Mouse (Mus musculus) stomach, embryonic 16.5 days (tissue): Measurements from ENCODE around the gene Gpr15. TPM values are rescaled to one million over a fixed set of nuclear protein-coding genes. Genes with fewer than 3 reads are reported as not detected.

Experiments used
- ATAC-seq: fragments of 200-750 bp; cut with Nextera tagmentation; 2 replicates; pipeline ENCODE4 v1.8.0; 2017; ENCODE audit warnings: moderate number of reproducible peaks, moderate TSS enrichment; ENCODE audit not compliant: insufficient read depth, low FRiP score
- H3K27ac ChIP-seq: fragments of 300-500 bp; sonication (generic); 2 replicates; pipeline ENCODE4 v1.5.1; 2014; ENCODE audit warnings: low read length
- H3K27me3 ChIP-seq: fragments of 300-500 bp; sonication (generic); 2 replicates; pipeline ENCODE4 v1.6.1; 2014; ENCODE audit warnings: low read length, control low read depth, mixed read lengths; ENCODE audit not compliant: control insufficient read depth, insufficient read depth
- H3K36me3 ChIP-seq: fragments of 300-500 bp; sonication (generic); 2 replicates; pipeline ENCODE4 v1.6.1; 2014; ENCODE audit warnings: low read length; ENCODE audit not compliant: control insufficient read depth, insufficient read depth
- H3K4me1 ChIP-seq: fragments of 300-500 bp; sonication (generic); 2 replicates; pipeline ENCODE4 v1.6.1; 2014; ENCODE audit warnings: low read length, control low read depth, mixed read lengths; ENCODE audit not compliant: control insufficient read depth, insufficient read depth
- H3K4me2 ChIP-seq: fragments of 300-500 bp; sonication (generic); 2 replicates; pipeline ENCODE4 v1.6.1; 2014; ENCODE audit warnings: low read depth, low read length, mixed read lengths
- H3K4me3 ChIP-seq: fragments of 300-500 bp; sonication (generic); replicated peaks from 2 replicates; pipeline ENCODE4 v1.5.1; 2014; ENCODE audit warnings: mild to moderate bottlenecking, low read length
- H3K9ac ChIP-seq: fragments of 300-500 bp; sonication (generic); 2 replicates; pipeline ENCODE4 v1.6.1; 2014; ENCODE audit warnings: low read length
- H3K9me3 ChIP-seq: fragments of 300-500 bp; sonication (generic); replicated peaks from 2 replicates; pipeline ENCODE4 v1.6.1; 2016; ENCODE audit warnings: low read length, control low read depth; ENCODE audit not compliant: control insufficient read depth
- WGBS: fragments of 180-500 bp; shearing (Covaris S2); extraction: QIAGEN DNeasy Blood & Tissue Kit; methylation state at CpG from one replicate; pipeline ENCODE4 v1.1.7; 2014; 5-methylcytosine and 5-hydroxymethylcytosine counted together
- polyA plus RNA-seq: library from polyadenylated mRNA; unstranded; fragments of >200 nt; fragmentation: Nextera tagmentation; extraction: Ambion mirVana; gene quantifications from 2 replicates; pipeline ENCODE4 v1.2.1, GENCODE M21; 2015

Gpr15 gene
- polyA plus RNA-seq, 1 experiment from 2014 or later, result not detected

DNA sequence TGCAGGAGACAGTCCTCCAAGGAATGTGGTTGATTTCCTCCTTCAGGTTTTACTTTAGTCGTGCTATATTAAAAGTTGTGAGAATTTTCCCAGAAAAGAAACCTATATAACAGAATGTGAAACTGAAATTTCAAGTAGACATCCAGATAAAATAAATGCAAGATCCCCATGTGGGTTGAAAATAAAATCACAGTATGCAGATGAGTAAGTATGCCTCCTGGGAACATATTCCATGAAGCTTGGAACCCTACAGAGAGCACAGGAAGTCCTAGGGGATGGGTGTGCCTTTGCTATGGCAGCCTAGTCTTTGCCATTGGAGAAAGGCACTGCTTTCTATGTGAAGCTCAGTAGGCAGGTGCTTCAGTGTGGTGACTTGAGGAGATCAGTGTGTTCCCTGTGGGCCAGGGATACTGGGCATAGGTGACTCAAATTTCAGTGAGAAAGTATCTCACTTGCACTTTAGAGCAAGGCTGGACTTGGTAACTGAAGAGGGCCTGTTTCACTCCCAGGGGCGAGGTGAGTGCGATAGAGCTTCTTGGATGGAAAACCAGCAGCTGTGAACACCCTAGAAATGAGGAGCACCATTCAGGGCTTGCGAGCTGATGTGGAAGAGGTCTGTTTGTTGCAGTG, 11.5 kb downstream of the Gpr15 start:
- Histone ChIP-seq H3K27ac (no peak overlapping the region), H3K36me3 (no peaks in the 10 kb centered on the region), H3K9me3 (no peaks in the 10 kb centered on the region), H3K4me1 (0 out of 2 replicates have a peak, but pooled peaks cover 8% of the 10 kb centered on the region), H3K27me3 (no peaks in the 10 kb centered on the region), H3K4me3 (no peak overlapping the region), H3K4me2 (no peak overlapping the region), H3K9ac (no peak overlapping the region)
- no peak for ATAC-seq
- 89% methylated on average over 4 of the region's 4 CpGs for WGBS

DNA sequence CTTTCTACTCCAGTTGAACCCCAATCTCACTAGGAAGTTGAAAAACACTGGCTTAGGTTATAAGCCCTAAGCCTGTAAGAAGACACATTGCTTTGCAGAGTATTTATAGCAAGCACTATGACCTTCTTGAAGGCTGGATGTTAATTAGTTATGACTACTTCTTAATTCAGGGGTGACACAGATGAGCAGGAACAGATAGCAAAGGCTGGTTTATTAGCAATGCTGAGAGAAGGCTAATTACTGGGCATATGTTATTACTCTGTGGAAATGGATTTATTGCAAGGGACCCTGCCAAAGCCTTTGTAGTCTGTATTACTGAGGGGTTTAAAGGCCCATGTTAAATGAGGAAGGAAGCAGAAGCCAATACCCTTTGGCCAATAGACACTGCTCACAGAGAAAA, 13.9 kb downstream of the Gpr15 start:
- Histone ChIP-seq H3K27ac (no peak overlapping the region), H3K4me1 (0 out of 2 replicates have a peak, but pooled peaks cover 8% of the 10 kb centered on the region), H3K36me3 (no peaks in the 10 kb centered on the region), H3K4me3 (no peak overlapping the region), H3K9me3 (no peaks in the 10 kb centered on the region), H3K9ac (no peak overlapping the region), H3K4me2 (no peak overlapping the region), H3K27me3 (no peaks in the 10 kb centered on the region)
- ATAC-seq, result no peak

DNA sequence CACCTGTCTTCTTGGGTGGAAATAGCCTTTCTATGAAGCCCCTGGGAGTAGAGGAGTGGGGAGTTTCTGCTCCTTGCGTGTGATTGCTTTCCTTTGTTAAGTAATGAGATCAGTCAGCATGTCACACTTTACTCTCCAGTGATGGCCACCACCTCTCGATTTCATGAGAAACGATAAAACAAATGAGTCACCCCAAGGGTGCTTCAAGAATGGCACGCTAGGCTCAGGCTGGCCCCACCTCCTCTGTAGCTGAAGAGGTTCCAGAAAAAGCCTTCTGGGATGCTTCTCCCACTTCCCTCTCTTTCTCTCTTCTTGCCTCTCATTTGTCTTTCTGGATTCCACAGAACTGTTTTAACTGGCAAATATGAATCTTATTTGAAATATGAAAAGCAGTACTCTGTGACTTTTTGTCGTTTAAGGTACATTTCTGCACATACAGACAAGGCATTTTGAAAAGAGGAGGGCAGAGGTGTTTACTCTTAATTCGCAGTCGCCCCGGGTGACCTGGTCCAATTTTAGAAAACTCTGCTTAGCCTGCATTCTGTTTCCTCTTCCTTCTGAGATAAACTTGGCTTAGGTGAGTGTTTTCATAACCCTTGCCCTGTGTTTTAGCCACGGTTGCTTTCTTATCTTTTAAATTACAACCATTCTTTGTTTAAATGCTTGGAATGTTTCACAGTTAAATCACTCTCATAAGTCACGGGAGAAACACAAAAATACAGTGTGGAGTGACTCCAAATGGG, 15.3 kb downstream of the Gpr15 start:
- Histone ChIP-seq H3K4me1 (0 out of 2 replicates have a peak, but pooled peaks cover 8% of the 10 kb centered on the region), H3K27ac (no peak overlapping the region), H3K4me2 (0 out of 2 replicates have a peak overlapping the region, but pooled peaks have one; percentile 4), H3K9ac (no peak overlapping the region), H3K36me3 (no peaks in the 10 kb centered on the region), H3K4me3 (no peak overlapping the region), H3K9me3 (no peaks in the 10 kb centered on the region), H3K27me3 (no peaks in the 10 kb centered on the region)
- WGBS, result 10% methylated on average over 10 of the region's 10 CpGs
- ATAC-seq, result no peak

DNA sequence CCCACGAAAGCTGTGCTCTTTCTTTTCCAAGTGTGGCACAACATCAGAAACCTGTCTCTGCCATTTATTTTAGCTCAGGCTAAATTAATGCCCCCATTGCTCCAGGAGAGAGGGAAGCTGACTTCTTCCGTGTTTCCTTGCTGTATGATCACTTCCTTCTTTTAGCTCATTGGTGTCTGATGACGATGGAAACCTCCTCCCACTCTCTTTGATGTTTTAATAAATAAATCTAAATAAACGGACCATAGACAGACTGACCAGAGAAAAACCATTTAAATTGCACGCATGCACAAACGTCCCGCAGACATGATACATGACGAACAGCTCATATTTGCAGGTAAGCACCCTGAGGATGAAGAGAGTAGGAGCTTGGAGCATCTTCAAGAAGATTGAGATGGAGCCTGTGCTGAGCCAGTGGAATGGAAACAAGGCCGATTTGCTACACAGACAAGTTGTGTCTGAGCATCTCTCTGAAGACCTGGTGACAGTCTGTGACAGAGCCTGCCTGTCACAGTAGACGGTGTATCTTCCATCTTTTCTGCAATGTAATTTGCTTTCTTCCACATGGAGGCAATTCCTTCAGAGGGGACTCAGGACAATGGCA, 16.4 kb downstream of the Gpr15 start:
- 73% methylated on average over 10 of the region's 10 CpGs for WGBS

DNA sequence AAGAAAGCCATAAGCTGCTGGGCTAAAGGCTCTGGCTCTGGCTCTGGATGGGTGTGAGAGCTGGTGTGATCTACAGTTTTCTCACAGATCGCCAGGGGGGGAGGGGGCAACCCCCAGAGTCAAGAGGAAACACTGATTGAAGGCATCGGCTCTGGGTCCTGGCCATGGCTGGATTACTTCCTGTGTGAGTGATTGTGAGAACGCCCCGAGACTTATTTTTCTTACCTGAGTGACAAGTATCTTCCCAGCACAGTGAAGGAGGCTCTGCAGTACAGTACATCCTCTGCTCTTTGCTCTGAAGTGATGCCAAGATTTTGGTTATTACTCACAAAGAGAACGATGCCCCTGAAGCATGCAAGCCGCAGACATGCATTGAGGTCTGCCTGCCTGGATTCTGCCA, 17.1 kb downstream of the Gpr15 start:
- H3K9me3 ChIP-seq, result no peaks in the 10 kb centered on the region
- no peaks in the 10 kb centered on the region for H3K27me3 ChIP-seq
- H3K4me1 ChIP-seq, result 0 out of 2 replicates have a peak, but pooled peaks cover 8% of the 10 kb centered on the region
- ATAC-seq, result no peak
- no peak overlapping the region for H3K9ac ChIP-seq
- H3K4me2 ChIP-seq, result no peak overlapping the region
- H3K36me3 ChIP-seq, result no peaks in the 10 kb centered on the region
- H3K4me3 ChIP-seq, result no peak overlapping the region
- no peak overlapping the region for H3K27ac ChIP-seq
- WGBS, result 48% methylated on average over 6 of the region's 6 CpGs

More for the DNA sequence above, 16.4 kb downstream of the Gpr15 start:
- Histone ChIP-seq H3K9ac (no peak overlapping the region), H3K4me2 (no peak overlapping the region), H3K36me3 (no peaks in the 10 kb centered on the region), H3K27me3 (no peaks in the 10 kb centered on the region), H3K9me3 (no peaks in the 10 kb centered on the region), H3K4me1 (0 out of 2 replicates have a peak, but pooled peaks cover 8% of the 10 kb centered on the region), H3K4me3 (no peak overlapping the region), H3K27ac (no peak overlapping the region)
- no peak for ATAC-seq

DNA sequence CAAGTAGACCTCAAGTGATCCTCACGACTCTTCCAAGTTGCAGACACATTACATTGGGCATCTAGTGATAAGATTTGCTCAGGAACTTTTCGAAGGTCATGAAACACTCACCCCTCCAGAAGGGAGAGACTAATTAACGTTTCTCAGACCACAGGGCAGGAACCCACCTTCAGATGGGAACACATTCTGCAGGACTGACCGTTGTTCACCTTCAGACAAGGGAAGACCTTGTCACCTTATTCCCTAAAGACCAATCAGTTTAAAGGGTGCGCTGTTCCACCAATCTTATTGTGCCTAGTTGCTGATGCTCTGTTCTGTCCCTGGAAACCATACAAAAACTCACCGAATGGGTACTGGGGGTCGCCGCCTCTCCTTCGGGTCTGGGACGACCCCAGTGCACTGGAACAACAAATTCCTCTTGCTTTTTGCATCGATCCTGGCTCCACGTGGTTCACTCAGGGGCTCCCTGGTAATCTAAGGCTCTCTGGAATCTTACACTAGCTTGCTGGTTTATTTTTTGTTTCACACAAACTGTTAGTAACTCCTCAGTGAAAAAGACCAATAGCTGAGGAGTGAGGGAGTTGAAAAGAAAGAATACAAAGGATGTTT, 17.9 kb downstream of the Gpr15 start:
- H3K36me3 ChIP-seq, result no peaks in the 10 kb centered on the region
- H3K27me3 ChIP-seq, result no peaks in the 10 kb centered on the region
- H3K9me3 ChIP-seq, result no peaks in the 10 kb centered on the region
- H3K4me1 ChIP-seq, result 0 out of 2 replicates have a peak, but pooled peaks cover 8% of the 10 kb centered on the region
- H3K27ac ChIP-seq, result no peak overlapping the region
- H3K4me2 ChIP-seq, result no peak overlapping the region
- 82% methylated on average over 12 of the region's 12 CpGs for WGBS
- no peak for ATAC-seq
- no peak overlapping the region for H3K9ac ChIP-seq
- H3K4me3 ChIP-seq, result no peak overlapping the region

DNA sequence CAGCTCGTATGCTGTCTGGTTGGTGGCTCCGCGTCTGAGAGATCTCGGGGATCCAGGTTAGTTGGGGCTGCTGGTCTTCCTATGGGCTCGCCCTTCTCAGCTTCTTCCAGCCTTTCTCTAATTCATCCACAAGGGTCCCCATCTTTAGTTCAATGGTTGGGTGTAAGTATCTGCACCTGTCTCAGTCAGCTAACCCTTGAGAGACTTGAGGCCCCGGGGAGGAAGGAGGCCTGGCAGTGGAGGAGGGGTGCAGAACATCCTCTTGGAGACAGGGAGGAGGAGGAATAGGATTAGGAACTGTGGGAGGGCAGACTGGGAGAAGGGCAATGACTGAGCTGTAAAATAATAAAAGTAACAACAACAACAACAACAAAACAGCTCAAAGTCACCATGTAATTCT, 18.7 kb downstream of the Gpr15 start:
- no peak overlapping the region for H3K9ac ChIP-seq
- H3K27me3 ChIP-seq, result no peaks in the 10 kb centered on the region
- no peak overlapping the region for H3K4me3 ChIP-seq
- no peak overlapping the region for H3K4me2 ChIP-seq
- no peak for ATAC-seq
- no peak overlapping the region for H3K27ac ChIP-seq
- 0 out of 2 replicates have a peak, but pooled peaks cover 8% of the 10 kb centered on the region for H3K4me1 ChIP-seq
- WGBS, result 86% methylated on average over 6 of the region's 6 CpGs
- no peaks in the 10 kb centered on the region for H3K9me3 ChIP-seq
- no peaks in the 10 kb centered on the region for H3K36me3 ChIP-seq

DNA sequence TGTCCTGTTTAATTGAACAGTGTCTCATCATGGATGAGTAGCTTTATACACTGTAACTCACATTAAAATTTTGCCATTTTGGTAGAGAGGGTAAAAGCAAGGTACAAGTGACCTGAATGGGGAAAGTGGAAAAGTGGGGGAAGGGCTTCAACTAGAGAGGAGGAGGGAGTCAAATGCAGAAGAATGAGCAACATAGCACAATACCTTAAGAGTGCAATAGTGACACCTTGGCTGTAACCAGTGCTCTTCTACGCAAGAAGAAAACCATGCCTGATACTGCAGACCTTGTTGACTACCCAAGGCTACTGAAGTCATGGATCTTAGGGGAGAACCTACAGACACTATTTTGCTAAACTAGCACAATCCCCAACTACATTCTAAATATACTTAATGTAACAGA, 21.6 kb downstream of the Gpr15 start:
- WGBS, result 92% methylated on average over 1 of the region's 1 CpGs

DNA sequence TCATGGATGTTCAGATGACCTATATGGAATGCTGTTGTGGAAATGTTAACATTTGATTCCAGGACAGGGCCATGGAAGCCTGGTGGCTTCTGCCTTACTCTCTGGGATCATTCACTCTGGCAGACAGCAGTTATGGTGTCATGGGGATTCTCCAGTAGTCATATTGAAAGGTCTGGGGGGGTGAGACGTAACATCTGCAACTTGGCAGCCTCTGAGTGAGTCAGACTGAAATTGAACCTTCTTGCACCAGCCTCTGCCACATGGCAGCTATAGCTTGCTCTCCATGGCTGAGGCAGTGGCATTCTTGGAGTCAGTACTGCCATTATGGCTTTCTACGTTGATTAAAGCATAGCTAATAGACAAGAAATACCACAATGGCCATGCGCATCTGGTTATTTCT, 22.1 kb downstream of the Gpr15 start:
- no peak overlapping the region for H3K27ac ChIP-seq
- no peak overlapping the region for H3K4me2 ChIP-seq
- 86% methylated on average over 3 of the region's 3 CpGs for WGBS
- ATAC-seq, result no peak
- H3K4me3 ChIP-seq, result no peak overlapping the region
- no peaks in the 10 kb centered on the region for H3K9me3 ChIP-seq
- no peaks in the 10 kb centered on the region for H3K4me1 ChIP-seq
- H3K9ac ChIP-seq, result no peak overlapping the region
- no peaks in the 10 kb centered on the region for H3K27me3 ChIP-seq
- no peaks in the 10 kb centered on the region for H3K36me3 ChIP-seq

More for the DNA sequence above, 21.6 kb downstream of the Gpr15 start:
- Histone ChIP-seq H3K36me3 (no peaks in the 10 kb centered on the region), H3K9ac (no peak overlapping the region), H3K4me1 (no peaks in the 10 kb centered on the region), H3K27ac (no peak overlapping the region), H3K4me2 (no peak overlapping the region), H3K9me3 (no peaks in the 10 kb centered on the region), H3K27me3 (no peaks in the 10 kb centered on the region), H3K4me3 (no peak overlapping the region)
- no peak for ATAC-seq
